Mouse (Mus musculus) cerebellum, postnatal 4 days (tissue): Measurements from ENCODE around the gene Tmem59.
A peak's percentile ranks its signal among the peaks of the same experiment; 100 is the strongest.

ENCODE experiments used
- DNase-seq, 2 experiments: peaks; one replicate each; pipeline ENCODE4 v3.0.0; 2022; ENCODE audit warnings: low spot score in 2 of 2, mixed read lengths in 1 of 2

Tmem59 gene

GRCm38 (mm10) chr4:107240196-107240595 is 62.0 kb downstream of the Tmem59 start:
- no peak for DNase-seq

DNA sequence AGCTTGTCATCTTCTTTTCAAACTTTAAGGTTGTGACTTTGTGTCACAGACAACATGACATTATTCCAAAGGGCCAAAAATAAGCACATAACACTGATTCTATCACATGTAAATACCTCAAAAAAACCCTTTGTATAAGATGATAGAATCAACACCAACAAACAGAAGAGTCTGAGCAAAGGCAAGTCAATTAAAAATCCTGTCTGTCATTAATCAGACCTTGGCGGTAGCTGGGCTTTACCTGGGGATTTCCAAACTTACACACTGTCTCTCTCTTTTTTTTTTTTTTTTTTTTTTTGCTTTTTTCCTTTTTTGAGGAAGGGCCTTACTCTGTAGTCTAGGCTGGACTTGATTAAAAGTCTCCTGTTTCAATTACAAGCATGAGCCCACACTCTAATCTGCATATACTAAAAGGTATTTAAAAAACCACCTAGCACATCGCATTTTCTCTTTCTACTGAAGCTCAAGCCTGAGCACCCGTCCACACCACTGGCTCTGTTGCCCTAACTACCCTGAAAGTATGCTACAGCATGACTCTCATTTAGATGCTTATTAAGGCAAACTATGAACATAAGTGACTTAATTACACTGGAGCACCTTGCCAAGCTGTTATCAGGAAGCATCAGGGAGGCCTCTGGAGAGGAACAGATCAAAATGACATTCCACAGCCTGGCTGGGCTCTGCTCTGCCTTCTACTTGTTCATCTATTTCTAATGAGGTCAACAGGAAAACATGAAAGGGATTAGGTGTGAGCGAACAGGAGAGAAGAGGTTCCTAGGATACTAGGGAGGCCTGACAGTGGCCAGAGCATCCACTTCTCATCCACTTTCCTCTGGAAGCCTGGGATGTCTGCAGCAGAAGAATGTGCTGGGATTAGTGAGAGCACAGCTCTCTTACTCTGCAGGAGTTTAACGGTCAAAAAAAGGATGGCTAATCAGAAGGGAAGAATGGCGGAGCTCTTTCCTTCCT is 65.5 kb downstream of the Tmem59 start:
- DNase-seq = no peak

DNA sequence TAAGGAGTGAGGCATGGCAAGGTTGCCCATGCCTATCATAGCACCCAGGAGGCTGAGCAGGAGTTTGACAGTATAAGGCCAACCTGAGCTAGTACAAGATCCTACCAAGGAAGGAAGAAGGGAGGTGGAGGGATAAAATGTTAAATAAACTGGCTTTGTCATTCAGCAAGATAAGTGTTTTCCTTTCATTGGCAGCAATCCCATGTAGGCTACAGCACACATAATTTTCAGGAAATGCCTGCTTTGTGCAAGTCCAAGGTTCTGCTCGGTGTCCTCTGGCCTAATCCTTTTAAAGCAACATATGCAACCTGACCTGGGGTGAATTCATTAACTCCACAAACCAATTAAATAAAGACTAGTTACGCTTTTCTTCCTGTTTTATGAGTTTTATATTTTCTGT is 67.2 kb downstream of the Tmem59 start:
- no peak for DNase-seq

GRCm38 (mm10) chr4:107246040-107246439 is 67.8 kb downstream of the Tmem59 start:
- DNase-seq = no peak

DNA sequence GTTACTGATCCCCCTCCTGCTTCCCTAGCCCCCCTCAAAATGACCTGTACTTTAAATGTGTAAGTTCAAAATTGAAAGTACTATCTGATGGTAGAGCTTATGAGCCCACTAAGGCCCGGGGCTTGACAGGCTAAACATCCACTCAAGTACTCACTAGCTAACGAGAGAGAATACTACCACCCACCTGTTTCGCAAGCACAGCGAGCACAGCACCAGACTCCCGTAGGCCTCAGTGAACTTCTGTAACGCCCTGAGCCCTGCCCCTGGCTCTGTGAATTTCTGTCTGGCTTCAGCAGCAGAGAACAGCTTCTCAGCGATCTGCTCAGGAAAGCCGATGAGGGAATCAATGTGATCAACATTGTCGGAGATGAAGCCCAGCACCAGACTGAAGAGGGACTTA is 68.9 kb downstream of the Tmem59 start:
- no peak for DNase-seq

- DNase-seq = no peak
Observed at GRCm38 (mm10) chr4:107248061-107248460, 69.9 kb downstream of the Tmem59 start.

DNA sequence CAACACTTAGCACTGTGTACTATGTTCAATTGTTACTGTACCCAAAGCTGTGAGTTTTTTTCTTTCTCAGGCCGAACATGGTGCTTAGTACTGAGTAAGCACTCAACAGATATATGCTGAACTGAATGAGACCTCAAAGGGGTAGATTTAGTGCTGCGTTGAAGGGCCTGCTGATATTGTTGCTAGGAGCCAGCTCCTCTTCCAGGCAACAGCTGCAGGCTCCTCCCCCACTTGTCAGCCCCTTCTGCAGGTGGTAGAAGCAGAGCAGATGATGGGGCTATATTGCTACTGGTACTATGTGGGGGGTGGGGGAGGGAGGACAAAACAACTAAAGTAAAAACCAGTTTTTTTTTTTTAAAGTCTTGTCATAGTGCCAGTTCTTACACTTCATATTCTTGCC is 71.3 kb downstream of the Tmem59 start:
- no peak for DNase-seq

- peak in 1 of 2 experiments; percentile 48 for DNase-seq
Observed at GRCm38 (mm10) chr4:107250494-107250893, 72.3 kb downstream of the Tmem59 start.
